Mouse (Mus musculus): ENCODE measurements at regions not wholly inside any gene's neighbourhood (a gene's known extent, or its start where the extent isn't known, plus 50 kb on each side); places are given as distances from the start of the nearest gene placed in this dataset.

DNA sequence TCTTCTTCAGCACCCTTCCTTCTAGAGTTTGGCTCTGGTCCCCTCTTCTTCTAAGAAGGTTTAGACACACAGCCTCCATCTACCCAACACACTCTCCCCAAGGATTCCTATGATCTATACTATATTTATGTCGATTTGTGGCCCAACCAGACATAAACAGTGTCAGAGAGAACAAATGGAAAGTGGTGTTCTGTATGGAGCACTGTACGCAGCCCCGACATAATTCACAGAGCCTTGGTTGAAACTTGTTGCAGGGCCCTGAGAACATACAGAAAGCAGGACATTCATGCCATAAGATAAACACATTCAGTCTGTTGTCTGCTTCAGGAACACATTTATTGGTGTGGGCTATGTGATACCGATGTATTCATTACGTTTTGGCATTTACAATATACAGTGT, 463.7 kb upstream of the Pou3f3 start:
- no peak overlapping the region for H3K4me2 ChIP-seq
- H3K9ac ChIP-seq (ENCODE audit: low read depth, low read length): no peak overlapping the region
- 86% methylated on average over 5 of the region's 5 CpGs for WGBS
- H3K27me3 ChIP-seq (replicated peaks; ENCODE audit: control insufficient read depth, insufficient read depth, low read length): no peaks in the 10 kb centered on the region
- no peak overlapping the region for H3K27ac ChIP-seq (ENCODE audit: low read depth, low read length)
- ATAC-seq (replicated peaks; ENCODE audit: low FRiP score): no peak
- H3K9me3 ChIP-seq (ENCODE audit: control insufficient read depth, low read length): no peaks in the 10 kb centered on the region
- no peak overlapping the region for H3K4me3 ChIP-seq (ENCODE audit: low read depth, low read length)
- no peaks in the 10 kb centered on the region for H3K36me3 ChIP-seq (ENCODE audit: control insufficient read depth, insufficient read depth, low read length)
- no peaks in the 10 kb centered on the region for H3K4me1 ChIP-seq (replicated peaks; ENCODE audit: control insufficient read depth, insufficient read depth, low read length)
- no peak for DNase-seq (ENCODE audit: low spot score)

- H3K4me3 ChIP-seq (ENCODE audit: low read depth, low read length): no peak overlapping the region
- H3K27me3 ChIP-seq (replicated peaks; ENCODE audit: control insufficient read depth, insufficient read depth, low read length): no peaks in the 10 kb centered on the region
- no peaks in the 10 kb centered on the region for H3K9me3 ChIP-seq (ENCODE audit: control insufficient read depth, low read length)
- no peaks in the 10 kb centered on the region for H3K4me1 ChIP-seq (replicated peaks; ENCODE audit: control insufficient read depth, insufficient read depth, low read length)
- no peak overlapping the region for H3K27ac ChIP-seq (ENCODE audit: low read depth, low read length)
- H3K4me2 ChIP-seq: no peak overlapping the region
- no peak overlapping the region for H3K9ac ChIP-seq (ENCODE audit: low read depth, low read length)
- ATAC-seq (replicated peaks; ENCODE audit: low FRiP score): no peak
- DNase-seq (ENCODE audit: low spot score): no peak
- H3K36me3 ChIP-seq (ENCODE audit: control insufficient read depth, insufficient read depth, low read length): no peaks in the 10 kb centered on the region
- WGBS: 83% methylated on average over 6 of the region's 6 CpGs
These were observed 462.9 kb upstream of the Pou3f3 start for GRCm38 (mm10) chr1:42232716-42233115.

GRCm38 (mm10) chr1:42233289-42233688, 462.3 kb upstream of the Pou3f3 start:
- no peak overlapping the region for H3K4me2 ChIP-seq
- no peak overlapping the region for H3K27ac ChIP-seq (ENCODE audit: low read depth, low read length)
- ATAC-seq (replicated peaks; ENCODE audit: low FRiP score): no peak
- no peak overlapping the region for H3K4me3 ChIP-seq (ENCODE audit: low read depth, low read length)
- H3K27me3 ChIP-seq (replicated peaks; ENCODE audit: control insufficient read depth, insufficient read depth, low read length): no peaks in the 10 kb centered on the region
- H3K36me3 ChIP-seq (ENCODE audit: control insufficient read depth, insufficient read depth, low read length): no peaks in the 10 kb centered on the region
- H3K9ac ChIP-seq (ENCODE audit: low read depth, low read length): no peak overlapping the region
- DNase-seq (ENCODE audit: low spot score): no peak
- H3K4me1 ChIP-seq (replicated peaks; ENCODE audit: control insufficient read depth, insufficient read depth, low read length): no peaks in the 10 kb centered on the region
- WGBS: 45% methylated on average over 10 of the region's 10 CpGs
- H3K9me3 ChIP-seq (ENCODE audit: control insufficient read depth, low read length): no peaks in the 10 kb centered on the region

DNA sequence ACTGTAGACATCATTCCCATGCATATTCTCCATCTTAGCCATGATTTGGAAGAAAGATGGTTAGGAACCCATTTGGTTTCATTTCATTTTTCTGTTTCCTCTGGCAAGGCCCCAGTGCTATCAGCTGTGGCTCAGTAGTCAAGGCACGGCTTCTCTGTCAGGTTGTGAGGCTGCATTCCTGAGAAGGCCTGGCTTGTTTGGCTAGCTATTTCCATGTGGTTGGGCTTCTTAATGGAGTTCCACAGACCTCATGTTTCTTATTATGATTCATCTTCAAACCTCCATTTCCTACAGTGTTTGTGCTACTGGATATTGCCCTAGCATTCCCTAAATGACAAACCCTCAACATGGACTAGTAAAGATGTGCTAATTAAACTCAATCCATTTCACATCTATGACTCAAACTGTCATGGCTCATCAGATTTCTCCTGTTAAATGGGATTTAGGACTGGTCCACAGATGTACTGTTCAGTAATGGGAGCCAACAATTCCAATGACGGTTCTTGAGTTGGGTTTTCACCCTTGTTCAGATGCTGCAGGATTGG, 459.0 kb upstream of the Pou3f3 start:
- H3K4me1 ChIP-seq (replicated peaks; ENCODE audit: control insufficient read depth, insufficient read depth, low read length): no peaks in the 10 kb centered on the region
- DNase-seq (ENCODE audit: low spot score) (no peak), ATAC-seq (replicated peaks; ENCODE audit: low FRiP score) (no peak)
- no peaks in the 10 kb centered on the region for H3K9me3 ChIP-seq (ENCODE audit: control insufficient read depth, low read length)
- H3K27ac ChIP-seq (ENCODE audit: low read depth, low read length): no peak overlapping the region
- no peak overlapping the region for H3K4me2 ChIP-seq
- H3K4me3 ChIP-seq (ENCODE audit: low read depth, low read length): no peak overlapping the region
- H3K9ac ChIP-seq (ENCODE audit: low read depth, low read length): no peak overlapping the region
- no peaks in the 10 kb centered on the region for H3K36me3 ChIP-seq (ENCODE audit: control insufficient read depth, insufficient read depth, low read length)
- H3K27me3 ChIP-seq (replicated peaks; ENCODE audit: control insufficient read depth, insufficient read depth, low read length): no peaks in the 10 kb centered on the region
- WGBS: 88% methylated on average over 2 of the region's 2 CpGs

DNA sequence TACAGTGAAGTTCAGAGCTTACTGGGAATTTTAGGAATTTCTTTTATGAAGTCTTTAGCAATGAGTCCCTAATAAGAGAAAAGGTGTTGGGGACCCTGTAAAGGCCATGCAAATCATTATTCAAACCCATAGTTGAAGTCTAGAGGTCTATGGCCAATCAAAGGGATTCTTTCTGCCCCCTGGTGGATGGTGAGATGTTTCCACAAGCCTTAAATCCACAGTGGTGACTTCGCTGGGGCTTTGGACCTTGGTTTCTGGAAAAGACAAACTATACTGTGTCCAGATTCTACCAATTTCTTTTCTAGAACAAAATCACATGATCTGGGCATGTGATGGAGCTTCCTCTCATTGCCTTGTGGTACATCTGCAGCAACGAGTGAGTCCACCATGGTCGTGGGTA, 457.2 kb upstream of the Pou3f3 start:
- Histone ChIP-seq H3K27me3 (replicated peaks; ENCODE audit: control insufficient read depth, insufficient read depth, low read length) (no peaks in the 10 kb centered on the region), H3K4me1 (replicated peaks; ENCODE audit: control insufficient read depth, insufficient read depth, low read length) (0 out of 2 replicates have a peak, but pooled peaks cover 2% of the 10 kb centered on the region), H3K36me3 (ENCODE audit: control insufficient read depth, insufficient read depth, low read length) (no peaks in the 10 kb centered on the region), H3K27ac (ENCODE audit: low read depth, low read length) (no peak overlapping the region), H3K9ac (ENCODE audit: low read depth, low read length) (no peak overlapping the region), H3K4me3 (ENCODE audit: low read depth, low read length) (no peak overlapping the region), H3K9me3 (ENCODE audit: control insufficient read depth, low read length) (no peaks in the 10 kb centered on the region), H3K4me2 (no peak overlapping the region)
- ATAC-seq (replicated peaks; ENCODE audit: low FRiP score) (no peak), DNase-seq (ENCODE audit: low spot score) (no peak)
- WGBS: 74% methylated on average over 3 of the region's 3 CpGs

- no peaks in the 10 kb centered on the region for H3K36me3 ChIP-seq (ENCODE audit: control insufficient read depth, insufficient read depth, low read length)
These were observed 454.4 kb upstream of the Pou3f3 start for GRCm38 (mm10) chr1:42241172-42241571.

DNA sequence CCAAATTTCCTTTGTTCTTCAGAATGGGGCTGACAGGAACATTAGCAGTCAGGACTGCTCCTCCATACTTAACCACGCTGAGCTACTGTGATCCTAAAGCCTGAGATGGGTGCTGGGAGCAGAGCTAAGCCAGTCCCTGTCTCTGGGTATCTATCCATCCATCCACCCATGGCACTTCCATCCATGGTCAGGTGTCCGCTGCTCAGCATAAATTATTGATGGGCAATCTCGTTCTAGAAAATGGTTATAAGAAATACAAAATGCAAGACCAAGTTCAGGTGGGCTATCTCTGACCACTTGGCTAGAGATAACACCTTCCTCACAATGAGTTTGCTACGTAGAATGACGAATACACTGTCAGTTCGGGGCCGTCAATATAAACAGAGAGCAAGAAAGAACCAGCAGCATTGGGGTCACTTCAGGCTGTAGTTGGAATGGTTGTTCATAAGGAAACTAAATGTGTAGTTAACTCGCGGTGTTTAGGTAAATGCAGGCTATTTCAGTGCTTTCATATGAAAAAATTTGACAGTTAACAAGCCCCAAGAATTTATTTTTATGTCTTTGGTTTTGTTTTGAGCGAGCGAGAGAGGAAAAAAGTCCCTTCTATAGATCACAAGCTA, 453.9 kb upstream of the Pou3f3 start:
- DNase-seq (ENCODE audit: low spot score) (no peak), ATAC-seq (replicated peaks; ENCODE audit: low FRiP score) (no peak)
- Histone ChIP-seq H3K36me3 (ENCODE audit: control insufficient read depth, insufficient read depth, low read length) (no peaks in the 10 kb centered on the region), H3K27ac (ENCODE audit: low read depth, low read length) (no peak overlapping the region), H3K27me3 (replicated peaks; ENCODE audit: control insufficient read depth, insufficient read depth, low read length) (no peaks in the 10 kb centered on the region), H3K9ac (ENCODE audit: low read depth, low read length) (no peak overlapping the region), H3K4me3 (ENCODE audit: low read depth, low read length) (no peak overlapping the region), H3K9me3 (ENCODE audit: control insufficient read depth, low read length) (no peaks in the 10 kb centered on the region), H3K4me1 (replicated peaks; ENCODE audit: control insufficient read depth, insufficient read depth, low read length) (0 out of 2 replicates have a peak, but pooled peaks cover 2% of the 10 kb centered on the region), H3K4me2 (no peak overlapping the region)
- WGBS: 76% methylated on average over 11 of the region's 11 CpGs

More at GRCm38 (mm10) chr1:42241172-42241571, 454.4 kb upstream of the Pou3f3 start:
- no peaks in the 10 kb centered on the region for H3K27me3 ChIP-seq (replicated peaks; ENCODE audit: control insufficient read depth, insufficient read depth, low read length)
- no peaks in the 10 kb centered on the region for H3K9me3 ChIP-seq (ENCODE audit: control insufficient read depth, low read length)
- 62% methylated on average over 9 of the region's 9 CpGs for WGBS
- 0 out of 2 replicates have a peak, but pooled peaks cover 2% of the 10 kb centered on the region for H3K4me1 ChIP-seq (replicated peaks; ENCODE audit: control insufficient read depth, insufficient read depth, low read length)
- H3K9ac ChIP-seq (ENCODE audit: low read depth, low read length): no peak overlapping the region
- H3K4me3 ChIP-seq (ENCODE audit: low read depth, low read length): no peak overlapping the region
- DNase-seq (ENCODE audit: low spot score) (no peak), ATAC-seq (replicated peaks; ENCODE audit: low FRiP score) (no peak)
- H3K27ac ChIP-seq (ENCODE audit: low read depth, low read length): no peak overlapping the region
- no peak overlapping the region for H3K4me2 ChIP-seq

- ATAC-seq (replicated peaks; ENCODE audit: low FRiP score): no peak
- no peak overlapping the region for H3K27ac ChIP-seq (ENCODE audit: low read depth, low read length)
- H3K36me3 ChIP-seq (ENCODE audit: control insufficient read depth, insufficient read depth, low read length): no peaks in the 10 kb centered on the region
- H3K4me2 ChIP-seq: no peak overlapping the region
- DNase-seq (ENCODE audit: low spot score): peak; percentile 32
- no peaks in the 10 kb centered on the region for H3K27me3 ChIP-seq (replicated peaks; ENCODE audit: control insufficient read depth, insufficient read depth, low read length)
- H3K9me3 ChIP-seq (ENCODE audit: control insufficient read depth, low read length): no peaks in the 10 kb centered on the region
- WGBS: 61% methylated on average over 15 of the region's 15 CpGs
- 0 out of 2 replicates have a peak, but pooled peaks cover 2% of the 10 kb centered on the region for H3K4me1 ChIP-seq (replicated peaks; ENCODE audit: control insufficient read depth, insufficient read depth, low read length)
- no peak overlapping the region for H3K9ac ChIP-seq (ENCODE audit: low read depth, low read length)
- H3K4me3 ChIP-seq (ENCODE audit: low read depth, low read length): no peak overlapping the region
These were observed 452.7 kb upstream of the Pou3f3 start for GRCm38 (mm10) chr1:42242586-42243457.

All from liver, embryonic 11.5 days (tissue).